Mouse (Mus musculus): ENCODE measurements around the gene Hook2.

DNA sequence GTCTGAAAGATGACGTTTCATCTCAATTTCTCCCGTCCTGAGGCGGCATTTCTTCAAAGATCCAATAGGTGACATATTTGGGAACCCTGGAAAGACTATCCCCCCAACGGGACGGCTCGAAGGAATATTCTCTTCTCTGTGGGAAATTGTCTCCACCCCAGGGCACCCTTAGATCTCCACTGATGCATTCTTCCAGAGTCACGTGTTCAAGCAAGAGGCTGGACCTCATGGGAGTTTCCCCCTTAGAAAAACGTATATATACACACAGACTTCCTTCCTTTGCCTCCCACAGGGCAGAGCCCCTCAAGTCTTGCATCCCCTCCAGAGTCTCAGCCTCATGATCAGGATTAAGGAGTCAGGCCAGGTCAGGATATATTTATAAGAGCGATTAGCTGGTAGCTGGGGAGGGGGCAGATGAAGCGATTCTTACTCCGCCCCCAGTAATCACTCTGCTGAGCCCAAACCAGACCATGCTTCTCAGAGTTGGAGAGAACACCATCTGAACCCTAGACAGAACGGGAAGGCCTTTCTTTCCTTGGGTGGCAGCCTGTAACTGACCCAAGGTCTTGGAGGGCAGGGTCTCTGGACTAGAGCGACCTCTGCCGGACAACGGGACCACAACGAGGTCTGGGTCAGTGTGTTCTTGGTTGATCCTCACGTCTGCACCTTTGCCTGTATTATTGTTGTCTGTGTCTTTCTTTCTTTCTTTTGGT lies 43.7 kb upstream of the Hook2 start, which contains the start of gene Rtbdn:
- TF ChIP-seq CTCF (IDR thresholded peaks at IDR 0.05) (peak; percentile 35), EP300 (IDR thresholded peaks at IDR 0.05; ENCODE audit: insufficient read depth, low read depth, low read length) (no peak), POLR2A (IDR thresholded peaks at IDR 0.05; ENCODE audit: insufficient read depth, low read depth, low read length) (no peak)

Measured in heart, adult 2 months (tissue).